Mouse (Mus musculus): Measurements from ENCODE around the gene Tmcc2. TPM values are rescaled to one million over a fixed set of nuclear protein-coding genes. Genes with fewer than 3 reads are reported as not detected.
"Not testable (repeated sequence)": the region's sequence is repeated elsewhere in the genome, so short reads cannot be mapped to it uniquely, and the experiment has no call there.

Tmcc2 gene
- total RNA-seq, 2 experiments from 2014 or later = 178 to 192 TPM

DNA sequence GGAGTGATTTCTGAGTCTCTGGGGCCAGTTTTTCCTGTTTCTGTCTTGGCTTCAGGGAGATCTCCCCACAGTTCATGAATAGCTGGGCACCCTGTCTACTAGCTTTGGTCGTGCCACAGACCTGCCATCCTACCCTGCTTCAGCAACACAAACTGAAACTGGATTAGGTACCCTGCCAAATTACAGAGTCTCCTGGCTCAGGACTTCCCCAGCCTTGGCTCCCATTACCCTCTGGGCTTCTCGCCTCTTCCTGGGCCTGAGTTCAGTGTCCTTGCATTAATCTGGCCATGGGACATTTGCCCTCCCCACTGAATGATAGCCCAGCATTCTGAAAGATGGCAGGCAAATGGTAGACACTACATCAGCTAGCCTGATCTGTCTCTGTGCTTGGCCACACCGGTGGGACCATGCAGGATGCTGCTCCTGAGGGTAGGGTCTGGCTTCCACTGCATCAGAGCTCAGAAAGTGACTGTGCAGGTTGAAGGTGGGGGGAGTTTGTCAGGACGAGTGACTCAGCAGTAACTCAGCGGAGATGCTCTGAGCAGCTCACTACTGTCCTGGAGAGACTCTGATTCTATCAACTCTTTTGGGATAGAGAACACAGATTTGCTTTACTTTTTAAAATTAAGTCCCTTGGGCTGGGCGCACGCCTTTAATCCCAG is 26.1 kb downstream of the Tmcc2 start:
- H3K27ac ChIP-seq = peak overlapping the region; percentile 74

DNA sequence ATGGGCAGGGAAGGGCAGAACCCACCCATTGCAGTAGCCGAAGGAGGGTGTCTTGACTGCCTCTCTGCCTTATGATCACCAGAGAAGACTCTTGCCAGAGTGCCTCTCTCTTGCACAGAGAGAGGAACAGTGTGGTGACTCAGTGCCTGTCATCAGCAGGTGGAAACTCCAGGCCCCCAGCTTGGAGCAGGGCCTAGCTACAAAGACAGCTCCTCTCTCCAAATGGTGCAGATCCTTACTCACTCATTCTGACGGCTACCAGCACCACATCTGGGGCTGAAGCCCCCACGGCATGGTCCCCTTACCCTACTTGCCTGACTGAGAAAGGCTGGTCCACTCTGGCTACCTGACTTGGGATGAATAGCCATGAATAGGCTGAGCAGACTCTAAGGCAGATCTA is 26.7 kb downstream of the Tmcc2 start:
- DNase-seq (ENCODE audit: extremely low spot score in 1 of 2, low spot score in 2 of 2) = peak in 1 of 2 experiments; percentile 51
- Histone ChIP-seq H3K27ac (peak overlapping the region; percentile 74), H3K4me3 (no peak overlapping the region)
- no peak for TF ChIP-seq CTCF (IDR thresholded peaks at IDR 0.05)
- intact Hi-C loops (cut with DNase I) = no loop called here

More for the DNA sequence above, 26.1 kb downstream of the Tmcc2 start:
- intact Hi-C loops (cut with DNase I) = no loop called here
- no peak overlapping the region for H3K4me3 ChIP-seq
- no peak for TF ChIP-seq CTCF (IDR thresholded peaks at IDR 0.05)
- no peak for DNase-seq (ENCODE audit: extremely low spot score in 1 of 2, low spot score in 2 of 2)

DNA sequence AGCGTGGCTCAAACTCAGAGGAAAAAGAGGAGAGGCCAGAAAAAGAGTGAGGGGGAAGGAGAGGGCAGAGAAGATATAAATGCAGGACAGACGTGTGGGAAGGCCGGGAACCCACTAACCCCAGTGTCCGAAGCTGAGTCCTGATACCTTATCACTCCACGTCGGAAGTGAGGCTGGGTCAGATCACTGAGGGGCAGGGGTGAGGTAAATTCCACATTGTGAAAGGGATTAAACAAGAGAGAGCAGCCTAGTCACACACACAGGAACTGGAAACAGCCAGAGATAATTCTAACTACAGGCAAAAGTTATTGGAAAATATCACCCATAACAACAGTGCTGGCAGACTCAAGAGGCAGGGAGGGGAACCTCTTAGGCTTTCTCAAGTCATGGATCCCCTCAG is 29.1 kb downstream of the Tmcc2 start:
- Histone ChIP-seq H3K27ac (no peak overlapping the region), H3K4me3 (no peak overlapping the region)
- no peak for DNase-seq (ENCODE audit: extremely low spot score in 1 of 2, low spot score in 2 of 2)
- no peak for TF ChIP-seq CTCF (IDR thresholded peaks at IDR 0.05)
- intact Hi-C loops (cut with DNase I) = no loop called here

DNA sequence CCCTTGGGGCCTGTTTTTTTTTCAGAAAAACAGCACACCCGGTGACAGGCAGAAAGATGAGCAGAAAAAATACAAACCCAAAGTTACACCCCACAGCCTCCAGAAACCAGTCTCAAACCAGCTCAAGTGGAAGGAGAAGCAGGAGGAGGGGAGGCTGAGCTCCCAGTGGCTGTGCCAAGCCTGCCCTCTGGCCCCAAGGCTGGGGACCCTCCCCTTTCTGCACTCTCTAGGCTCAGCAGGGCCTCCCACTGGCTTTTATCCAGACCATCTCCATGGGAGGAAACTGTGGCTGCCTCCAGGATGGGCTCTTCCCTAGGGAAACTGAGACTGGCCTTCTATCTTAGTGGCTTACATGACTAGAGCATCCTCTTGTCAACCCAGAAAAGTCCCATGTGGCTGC is 34.2 kb downstream of the Tmcc2 start:
- no peak for DNase-seq (ENCODE audit: extremely low spot score in 1 of 2, low spot score in 2 of 2)
- intact Hi-C loops (cut with DNase I) = loop anchor here (1.0 kb wide), 1 partner anchor 236 kb away; no protein-coding TSS in a partner anchor
- no peak for TF ChIP-seq CTCF (IDR thresholded peaks at IDR 0.05)
- H3K4me3 ChIP-seq = no peak overlapping the region
- no peak overlapping the region for H3K27ac ChIP-seq

DNA sequence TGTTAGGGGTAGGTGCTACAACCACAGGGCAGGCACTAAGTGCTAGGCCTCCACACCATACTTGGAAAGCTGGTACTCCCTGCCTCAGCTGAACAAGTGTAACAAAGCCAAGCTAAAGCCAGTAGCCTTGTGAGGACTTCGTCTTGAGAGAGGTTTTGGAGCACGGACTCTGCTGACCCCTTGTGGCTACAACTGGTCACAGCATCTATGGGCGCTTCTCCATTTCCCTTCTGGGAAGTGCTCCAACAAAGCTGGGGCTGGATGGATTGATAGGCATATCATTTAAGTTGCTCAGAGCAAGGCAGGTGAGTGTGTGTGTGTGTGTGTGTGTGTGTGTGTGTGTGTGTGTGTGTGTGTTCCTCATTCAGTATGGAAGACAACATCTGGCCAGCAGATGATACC is 35.2 kb downstream of the Tmcc2 start:
- TF ChIP-seq CTCF (IDR thresholded peaks at IDR 0.05) = peak; percentile 86
- Histone ChIP-seq H3K27ac (no peak overlapping the region), H3K4me3 (no peak overlapping the region)
- intact Hi-C loops (cut with DNase I) = loop anchor here (1.0 to 2.0 kb wide), 4 partner anchors 40 to 235 kb away; partner anchors contain the start of gene Nuak2
- DNase-seq (ENCODE audit: extremely low spot score in 1 of 2, low spot score in 2 of 2) = peak; percentile 81 to 85

DNA sequence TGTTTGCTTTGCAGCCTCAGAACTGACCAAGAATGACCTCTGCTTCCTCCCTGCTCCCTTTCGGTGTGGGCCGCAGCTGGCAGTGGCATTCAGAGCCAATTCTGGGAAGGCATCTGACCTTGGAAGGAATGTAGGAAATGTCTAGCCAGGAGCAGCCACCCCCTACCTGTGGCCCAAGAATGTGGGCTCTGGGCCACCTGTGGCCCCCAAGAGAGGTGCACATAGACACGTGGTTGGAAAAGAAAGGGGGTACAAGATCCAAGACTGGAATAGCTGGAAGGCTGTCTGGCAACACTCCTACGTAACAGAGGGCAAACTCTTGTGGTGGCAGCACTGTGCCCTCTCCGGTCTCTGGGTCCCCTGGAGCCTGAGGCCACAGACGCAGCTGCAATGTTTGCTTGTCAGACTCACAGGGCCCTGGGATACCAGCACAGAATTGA is 35.9 kb downstream of the Tmcc2 start:
- Histone ChIP-seq H3K4me3 (no peak overlapping the region), H3K27ac (no peak overlapping the region)
- DNase-seq (ENCODE audit: extremely low spot score in 1 of 2, low spot score in 2 of 2) = no peak
- intact Hi-C loops (cut with DNase I) = loop anchor here (1.0 to 2.0 kb wide), 3 partner anchors 39 to 198 kb away; partner anchors contain the start of gene Nuak2
- TF ChIP-seq CTCF (IDR thresholded peaks at IDR 0.05) = no peak

DNA sequence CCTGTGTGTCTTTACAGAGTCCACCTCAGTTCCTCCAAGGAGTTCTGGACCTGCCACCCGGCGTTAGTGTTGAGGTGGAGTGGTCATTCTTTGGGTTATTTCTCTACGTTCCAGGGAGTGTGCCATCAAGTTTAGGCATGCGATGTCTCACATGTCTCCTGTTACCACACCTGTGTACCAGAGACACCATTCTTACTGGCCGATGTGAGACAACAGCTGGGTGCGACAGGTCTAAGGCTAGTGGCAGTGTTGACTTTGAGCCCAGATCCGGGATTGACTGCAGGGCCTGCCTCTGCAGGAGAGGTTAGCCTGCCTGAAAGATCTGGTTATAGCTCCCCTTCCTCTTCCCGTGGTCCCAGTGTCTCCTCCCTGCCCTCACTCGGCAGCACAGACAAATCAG is 36.8 kb downstream of the Tmcc2 start:
- no peak overlapping the region for H3K27ac ChIP-seq
- DNase-seq (ENCODE audit: extremely low spot score in 1 of 2, low spot score in 2 of 2) = no peak
- H3K4me3 ChIP-seq = no peak overlapping the region
- no peak for TF ChIP-seq CTCF (IDR thresholded peaks at IDR 0.05)
- intact Hi-C loops (cut with DNase I) = loop anchor here (2.0 kb wide), 1 partner anchor 197 kb away; no protein-coding TSS in a partner anchor

DNA sequence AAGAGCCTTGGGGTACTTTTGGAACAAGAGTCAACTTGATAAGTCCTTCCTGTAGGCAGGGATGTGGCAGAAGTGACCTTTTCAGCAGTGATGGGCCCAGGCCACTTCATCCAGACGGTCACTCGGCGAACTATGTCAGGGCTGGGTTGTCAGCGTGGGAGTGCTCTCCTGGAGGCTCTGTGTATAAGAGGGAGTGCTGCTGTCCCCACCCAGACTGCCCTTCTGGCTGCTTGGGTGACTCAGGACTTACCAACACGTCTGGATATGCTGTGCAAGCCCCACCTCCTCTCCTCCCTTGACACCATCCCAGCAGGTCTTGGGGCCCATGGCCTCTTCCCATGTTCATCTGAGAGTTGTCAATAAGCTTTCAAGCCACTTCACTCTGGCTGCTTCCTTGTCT is 37.7 kb downstream of the Tmcc2 start:
- no peak overlapping the region for H3K27ac ChIP-seq
- no peak for DNase-seq (ENCODE audit: extremely low spot score in 1 of 2, low spot score in 2 of 2)
- intact Hi-C loops (cut with DNase I) = no loop called here

DNA sequence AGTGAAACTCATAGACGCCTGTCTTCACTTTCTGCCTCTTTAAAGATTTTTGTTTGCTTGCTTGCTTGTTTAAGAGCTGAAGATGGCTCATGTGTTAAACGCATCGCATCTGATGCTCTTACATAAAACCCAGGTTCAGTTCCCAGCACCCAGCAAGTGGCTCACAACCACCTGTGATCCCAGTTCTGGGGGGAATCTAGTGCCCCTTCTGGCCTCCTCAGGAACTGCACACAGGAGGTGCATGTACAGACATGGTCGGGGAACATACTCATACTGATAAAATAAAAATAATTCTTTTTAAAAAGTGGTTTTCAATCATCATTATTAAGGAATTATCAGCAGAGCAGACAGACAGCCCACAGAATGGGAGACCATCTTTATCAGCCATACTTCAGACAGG is 40.0 kb downstream of the Tmcc2 start:
- no peak for DNase-seq (ENCODE audit: extremely low spot score in 1 of 2, low spot score in 2 of 2)
- peak; percentile 6; the same call in 1 of the 2 replicates for TF ChIP-seq CTCF (IDR thresholded peaks at IDR 0.05)
- intact Hi-C loops (cut with DNase I) = no loop called here
- H3K4me3 ChIP-seq = no peak overlapping the region
- no peak overlapping the region for H3K27ac ChIP-seq

More for the DNA sequence above, 37.7 kb downstream of the Tmcc2 start:
- H3K4me3 ChIP-seq = no peak overlapping the region
- no peak for TF ChIP-seq CTCF (IDR thresholded peaks at IDR 0.05)

DNA sequence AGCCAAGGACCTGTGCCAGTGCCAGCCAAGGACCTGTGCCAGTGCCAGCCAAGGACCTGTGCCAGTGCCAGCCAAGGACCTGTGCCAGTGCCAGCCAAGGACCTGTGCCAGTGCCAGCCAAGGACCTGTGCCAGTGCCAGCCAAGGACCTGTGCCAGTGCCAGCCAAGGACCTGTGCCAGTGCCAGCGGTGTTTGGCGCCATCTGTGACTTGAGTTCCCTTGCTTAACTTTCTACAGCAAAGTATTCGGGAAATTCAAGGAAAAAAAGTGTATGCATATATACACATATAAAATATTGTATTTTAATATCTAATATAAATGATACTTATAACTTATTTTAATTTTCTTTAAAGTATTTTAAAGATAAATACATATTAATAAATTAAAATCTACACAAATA is 41.5 kb downstream of the Tmcc2 start:
- H3K27ac ChIP-seq; DNase-seq (ENCODE audit: extremely low spot score in 1 of 2, low spot score in 2 of 2); intact Hi-C loops (cut with DNase I); H3K4me3 ChIP-seq: not testable (repeated sequence)

DNA sequence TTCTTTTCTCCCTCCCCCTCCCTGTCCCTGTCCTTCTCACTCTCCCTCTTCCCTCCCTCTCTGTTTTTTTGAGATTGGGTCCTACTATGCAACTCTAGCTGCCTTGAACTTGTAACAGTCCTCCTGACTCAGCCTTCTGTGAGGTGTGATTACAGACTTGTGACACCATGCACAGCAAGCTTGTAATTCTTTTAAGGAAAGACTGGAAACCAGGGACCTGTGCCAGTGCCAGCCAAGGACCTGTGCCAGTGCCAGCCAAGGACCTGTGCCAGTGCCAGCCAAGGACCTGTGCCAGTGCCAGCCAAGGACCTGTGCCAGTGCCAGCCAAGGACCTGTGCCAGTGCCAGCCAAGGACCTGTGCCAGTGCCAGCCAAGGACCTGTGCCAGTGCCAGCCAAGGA is 42.0 kb downstream of the Tmcc2 start:
- intact Hi-C loops (cut with DNase I); H3K27ac ChIP-seq; DNase-seq (ENCODE audit: extremely low spot score in 1 of 2, low spot score in 2 of 2); H3K4me3 ChIP-seq: not testable (repeated sequence)

DNA sequence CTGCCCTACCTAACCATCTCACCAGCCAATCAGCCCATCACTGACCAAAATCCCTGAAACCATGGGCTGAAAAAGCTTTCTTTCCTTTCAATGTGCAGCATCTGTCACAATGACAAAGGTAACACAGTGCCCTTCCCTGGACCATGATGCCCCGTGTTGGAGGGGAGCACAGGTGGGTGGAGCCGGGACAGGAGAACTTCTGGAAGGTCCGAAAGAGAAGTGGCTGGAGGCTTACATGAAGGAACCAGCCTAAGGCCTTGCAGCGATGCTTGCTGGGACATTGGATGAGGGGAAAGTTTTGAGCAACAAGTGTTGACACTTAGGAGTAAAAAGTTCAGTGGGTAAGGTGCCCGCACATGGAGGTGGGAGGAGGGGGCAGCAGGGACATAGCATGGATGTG is 42.7 kb downstream of the Tmcc2 start:
- intact Hi-C loops (cut with DNase I) = no loop called here
- no peak overlapping the region for H3K4me3 ChIP-seq
- DNase-seq (ENCODE audit: extremely low spot score in 1 of 2, low spot score in 2 of 2) = no peak
- H3K27ac ChIP-seq = no peak overlapping the region
- TF ChIP-seq CTCF (IDR thresholded peaks at IDR 0.05) = no peak

DNA sequence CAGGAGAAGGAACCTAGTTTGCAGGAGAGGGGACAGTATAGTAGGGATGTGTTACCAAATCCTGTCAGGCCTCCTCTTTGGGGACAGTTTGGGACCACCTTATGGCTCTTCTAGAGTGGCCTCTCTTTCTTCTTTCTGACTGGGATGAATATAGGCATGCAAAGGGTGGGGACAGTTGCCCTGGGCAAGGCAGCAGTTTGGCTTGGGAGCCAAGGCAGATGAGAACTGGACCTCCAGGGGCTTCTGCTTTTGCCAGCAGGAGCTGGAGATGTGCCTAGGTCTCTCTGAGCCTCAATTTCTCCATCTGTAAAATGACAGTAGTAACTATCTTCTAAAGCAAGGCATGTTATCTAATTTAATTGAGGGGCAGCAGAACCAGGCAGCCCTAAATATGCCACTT is 44.1 kb downstream of the Tmcc2 start:
- Histone ChIP-seq H3K27ac (no peak overlapping the region), H3K4me3 (no peak overlapping the region)
- no peak for TF ChIP-seq CTCF (IDR thresholded peaks at IDR 0.05)
- DNase-seq (ENCODE audit: extremely low spot score in 1 of 2, low spot score in 2 of 2) = no peak
- intact Hi-C loops (cut with DNase I) = no loop called here
